Mouse (Mus musculus): ENCODE measurements around the gene Uncx. TPM values are rescaled to one million over a fixed set of nuclear protein-coding genes. Genes with fewer than 3 reads are reported as not detected.

Gene Uncx
- polyA plus RNA-seq, 1 experiment from 2014 or later, result 4.7 TPM

DNA sequence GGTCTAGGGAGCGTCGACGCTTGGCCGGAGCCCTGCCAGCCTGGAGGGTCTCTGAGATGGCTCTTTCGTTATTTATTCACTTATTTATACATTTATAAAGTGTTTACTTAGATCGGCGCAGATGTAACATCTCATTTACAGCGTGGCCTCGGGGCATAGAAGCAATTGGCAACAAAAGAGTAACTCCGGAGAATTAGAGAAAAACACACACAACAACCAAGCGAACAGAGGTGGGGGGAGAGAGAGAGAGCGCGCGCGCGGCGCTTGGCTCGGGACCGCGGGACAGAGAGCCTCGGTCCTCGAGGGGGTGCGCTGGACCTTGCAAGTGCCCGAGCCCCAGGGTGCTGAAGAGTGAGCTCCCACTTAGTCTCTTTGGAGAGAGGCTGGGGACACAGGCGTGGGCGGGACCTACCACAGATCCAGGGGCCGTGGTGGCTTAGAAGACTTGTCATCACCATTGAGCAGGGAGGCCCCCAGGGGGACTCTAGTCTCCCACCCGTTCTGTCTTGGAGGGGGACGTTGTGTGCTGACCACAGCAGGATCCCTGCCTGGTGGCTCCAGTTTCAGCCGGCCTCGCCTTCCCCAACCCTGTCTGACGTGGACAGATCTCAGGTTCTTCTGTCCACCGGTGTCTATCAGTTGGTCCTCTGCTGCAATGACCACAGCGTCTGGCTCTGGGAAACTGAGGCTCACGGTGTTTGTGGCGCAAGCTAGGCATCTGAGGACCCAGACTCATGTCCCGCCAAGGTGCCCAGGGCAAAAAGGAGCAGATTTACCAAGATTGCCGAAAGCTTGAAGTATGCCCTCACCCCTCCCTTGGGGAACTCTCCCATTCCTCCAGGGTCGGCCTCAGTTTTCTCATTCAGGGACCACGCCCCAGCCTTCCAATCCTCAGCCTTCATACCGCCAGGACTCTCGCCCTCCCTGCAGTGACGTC is 14.5 kb downstream of the Uncx start:
- Histone ChIP-seq H3K27me3 (replicated peaks; ENCODE audit: low read depth, poor library complexity, severe bottlenecking) (peaks cover 99% of the 10 kb centered on the region), H3K27ac (replicated peaks) (no peak overlapping the region; the same call in 1 of the 2 replicates), H3K4me3 (peak overlapping the region; percentile 38), H3K36me3 (replicated peaks) (no peaks in the 10 kb centered on the region), H3K4me1 (peaks cover 55% of the 10 kb centered on the region), H3K9me3 (no peaks in the 10 kb centered on the region)
- WGBS, result under 1% methylated on average over 43 of the region's 43 CpGs
- DNase-seq (ENCODE audit: low spot score), result peak; percentile 42

DNA sequence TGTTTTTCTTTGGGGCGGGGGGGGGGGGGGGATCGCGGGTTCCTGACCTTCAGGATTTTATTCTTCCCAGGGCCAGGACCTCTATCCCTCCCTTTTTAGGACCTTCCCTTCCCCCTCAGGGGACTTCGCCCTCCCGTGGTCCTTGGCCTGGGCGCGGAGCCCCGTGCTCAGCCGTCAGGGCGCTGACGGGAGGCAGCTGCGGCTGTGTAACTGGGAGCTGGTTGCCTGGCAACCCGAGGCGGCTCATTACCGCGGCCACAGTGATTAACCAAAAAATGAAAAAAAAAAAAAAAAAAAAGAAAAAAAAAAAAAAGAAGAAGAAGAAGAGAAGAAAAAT is 15.1 kb downstream of the Uncx start:
- Histone ChIP-seq H3K4me1 (peaks cover 55% of the 10 kb centered on the region), H3K27ac (replicated peaks) (no peak overlapping the region), H3K4me3 (peak overlapping the region; percentile 38), H3K36me3 (replicated peaks) (no peaks in the 10 kb centered on the region), H3K9me3 (no peaks in the 10 kb centered on the region), H3K27me3 (replicated peaks; ENCODE audit: low read depth, poor library complexity, severe bottlenecking) (peaks cover 99% of the 10 kb centered on the region)
- 1% methylated on average over 16 of the region's 16 CpGs for WGBS
- peak; percentile 76 for DNase-seq (ENCODE audit: low spot score)

DNA sequence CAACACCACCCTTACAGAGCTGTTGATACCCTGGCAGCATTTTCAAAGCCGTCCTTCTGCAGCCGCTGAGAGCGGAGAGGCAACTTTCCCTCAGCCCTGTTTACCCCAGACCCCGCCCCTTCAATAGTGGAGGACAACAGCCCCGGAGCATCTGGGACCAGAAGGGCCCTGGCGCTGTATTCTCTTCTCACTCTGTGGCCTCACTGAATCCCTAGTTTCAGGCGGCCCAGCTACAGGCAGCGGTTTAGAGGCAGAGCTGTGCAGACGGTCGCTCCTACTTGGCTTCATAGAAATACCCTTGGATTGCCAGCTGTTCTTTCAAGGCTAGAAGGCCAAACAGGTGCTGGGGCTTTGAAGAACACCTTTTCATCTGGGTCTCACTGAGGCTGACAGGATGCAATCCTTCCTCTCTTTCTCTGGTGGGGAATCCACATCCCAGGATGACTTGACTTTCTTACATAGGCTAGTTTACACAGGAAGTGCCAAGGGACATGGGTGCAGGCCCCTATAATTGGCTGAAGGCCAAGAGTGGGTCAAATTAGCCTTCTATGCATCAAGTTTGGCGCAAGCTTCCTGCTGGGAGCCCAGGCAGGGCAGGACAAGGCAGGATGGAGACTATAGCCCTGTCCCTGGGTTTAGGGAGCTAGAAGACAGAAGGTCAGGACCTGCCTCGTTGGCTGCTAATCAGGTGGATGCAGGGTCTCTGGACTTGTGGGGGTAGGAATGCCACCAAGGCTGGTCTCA is 15.8 kb downstream of the Uncx start:
- Histone ChIP-seq H3K4me1 (peaks cover 51% of the 10 kb centered on the region), H3K27ac (replicated peaks) (no peak overlapping the region), H3K4me3 (no peak overlapping the region), H3K36me3 (replicated peaks) (no peaks in the 10 kb centered on the region), H3K27me3 (replicated peaks; ENCODE audit: low read depth, poor library complexity, severe bottlenecking) (peaks cover 99% of the 10 kb centered on the region), H3K9me3 (no peaks in the 10 kb centered on the region)
- 2% methylated on average over 12 of the region's 12 CpGs for WGBS
- DNase-seq (ENCODE audit: low spot score), result peak; percentile 56

DNA sequence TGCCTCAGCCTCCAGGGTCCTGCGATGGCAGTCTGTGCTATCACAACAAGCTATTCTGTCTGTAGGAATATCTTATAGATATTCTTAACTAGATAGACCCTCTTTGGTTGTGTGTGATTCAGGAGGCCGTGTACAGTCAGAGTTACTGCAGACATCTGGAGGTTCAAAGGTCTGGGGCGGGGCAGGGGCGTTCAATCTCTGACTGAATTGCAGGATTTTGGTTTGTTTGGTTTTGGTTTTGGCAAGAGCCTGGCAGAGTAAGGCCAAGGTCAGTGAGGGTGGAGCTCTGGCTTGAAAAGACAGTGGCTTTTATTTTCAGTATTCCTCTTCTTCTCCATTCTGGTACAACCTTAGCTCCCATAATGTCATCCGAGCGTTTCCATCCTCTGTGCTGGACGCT is 16.5 kb downstream of the Uncx start:
- 38% methylated on average over 7 of the region's 7 CpGs for WGBS
- no peak for DNase-seq (ENCODE audit: low spot score)
- Histone ChIP-seq H3K27ac (replicated peaks) (no peak overlapping the region), H3K4me1 (peaks cover 47% of the 10 kb centered on the region), H3K27me3 (replicated peaks; ENCODE audit: low read depth, poor library complexity, severe bottlenecking) (peaks cover 99% of the 10 kb centered on the region), H3K36me3 (replicated peaks) (no peaks in the 10 kb centered on the region), H3K9me3 (no peaks in the 10 kb centered on the region), H3K4me3 (no peak overlapping the region)

DNA sequence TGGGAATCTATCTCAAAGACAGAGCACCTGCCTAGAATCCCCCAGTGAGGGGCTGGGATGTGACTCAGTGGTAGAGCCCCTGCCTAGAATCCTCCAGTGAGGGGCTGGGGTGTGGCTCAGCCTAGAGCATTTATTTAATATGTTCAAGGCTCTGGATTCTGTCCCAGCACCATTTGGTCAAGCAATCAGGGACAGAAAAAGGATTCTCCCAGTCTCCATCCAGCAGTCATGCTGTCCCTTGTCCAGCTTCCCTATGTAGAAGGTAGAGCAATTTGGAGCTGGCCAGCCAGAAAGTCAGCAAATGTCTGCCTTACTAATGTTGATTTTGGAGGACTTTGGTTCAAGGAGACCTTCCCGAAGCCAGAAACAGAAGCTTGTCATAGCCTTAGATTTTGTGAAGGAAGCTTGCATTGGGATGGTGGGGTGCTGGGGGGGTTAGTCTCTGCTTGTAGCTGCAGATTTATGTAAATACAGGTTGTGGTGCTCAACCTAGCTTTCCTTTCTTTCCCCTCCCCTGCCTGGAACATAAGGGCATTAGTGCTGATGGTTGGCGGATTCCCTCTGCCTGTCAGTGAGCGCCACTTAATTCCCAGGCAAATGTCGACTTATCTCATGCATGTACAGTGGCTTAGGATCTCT is 18.2 kb downstream of the Uncx start:
- Histone ChIP-seq H3K4me3 (no peak overlapping the region), H3K27ac (replicated peaks) (no peak overlapping the region), H3K4me1 (peaks cover 35% of the 10 kb centered on the region), H3K36me3 (replicated peaks) (no peaks in the 10 kb centered on the region), H3K9me3 (no peaks in the 10 kb centered on the region), H3K27me3 (replicated peaks; ENCODE audit: low read depth, poor library complexity, severe bottlenecking) (peaks cover 99% of the 10 kb centered on the region)
- WGBS, result 71% methylated on average over 4 of the region's 4 CpGs
- DNase-seq (ENCODE audit: low spot score), result no peak

DNA sequence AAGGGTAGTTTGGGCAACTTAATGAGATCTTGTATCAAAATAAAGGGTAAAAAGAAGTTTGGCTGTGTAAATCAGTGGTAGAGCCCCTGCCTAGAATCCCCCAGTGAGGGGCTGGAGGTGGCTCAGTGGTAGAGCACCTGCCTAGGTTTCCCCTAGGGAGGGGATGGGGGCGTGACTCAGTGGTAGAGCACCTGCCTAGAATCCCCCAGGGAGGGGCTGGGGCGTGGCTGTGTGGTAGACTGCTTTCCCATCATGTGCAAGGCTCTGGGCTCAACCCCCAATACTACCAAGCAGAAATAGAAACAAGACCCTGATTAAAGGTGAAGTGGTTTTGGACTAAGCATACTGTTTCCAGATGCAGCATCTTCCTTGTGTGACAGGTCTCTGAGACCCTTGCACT is 21.4 kb downstream of the Uncx start:
- Histone ChIP-seq H3K27ac (replicated peaks) (no peak overlapping the region), H3K36me3 (replicated peaks) (no peaks in the 10 kb centered on the region), H3K4me3 (no peak overlapping the region), H3K9me3 (no peaks in the 10 kb centered on the region), H3K4me1 (peaks cover 17% of the 10 kb centered on the region), H3K27me3 (replicated peaks; ENCODE audit: low read depth, poor library complexity, severe bottlenecking) (peaks cover 100% of the 10 kb centered on the region)
- WGBS, result 49% methylated on average over 2 of the region's 2 CpGs
- DNase-seq (ENCODE audit: low spot score), result no peak

DNA sequence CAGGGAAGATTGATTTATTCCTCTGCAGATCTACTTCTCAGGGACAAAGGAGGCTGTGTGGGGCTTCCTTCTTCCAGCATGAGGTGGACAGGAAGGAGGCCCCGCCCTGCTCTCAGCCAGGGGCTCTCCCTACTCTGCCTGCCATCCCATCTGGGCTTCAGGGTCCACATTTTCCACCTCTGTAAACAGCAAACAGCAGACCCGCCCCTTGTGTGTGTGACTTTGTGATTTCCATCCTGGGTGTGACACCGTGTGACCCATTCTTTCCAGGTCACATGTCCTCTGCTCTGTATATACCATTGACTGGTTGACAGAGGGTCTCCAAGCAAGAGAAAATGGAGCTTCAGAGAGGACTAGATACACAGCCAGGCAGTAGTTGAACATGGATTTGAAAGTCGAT is 22.2 kb downstream of the Uncx start:
- Histone ChIP-seq H3K36me3 (replicated peaks) (no peaks in the 10 kb centered on the region), H3K27me3 (replicated peaks; ENCODE audit: low read depth, poor library complexity, severe bottlenecking) (peaks cover 99% of the 10 kb centered on the region), H3K4me3 (no peak overlapping the region), H3K4me1 (peaks cover 12% of the 10 kb centered on the region; the same call in 1 of the 2 replicates), H3K27ac (replicated peaks) (no peak overlapping the region), H3K9me3 (no peaks in the 10 kb centered on the region)
- no peak for DNase-seq (ENCODE audit: low spot score)
- WGBS, result 70% methylated on average over 4 of the region's 4 CpGs

DNA sequence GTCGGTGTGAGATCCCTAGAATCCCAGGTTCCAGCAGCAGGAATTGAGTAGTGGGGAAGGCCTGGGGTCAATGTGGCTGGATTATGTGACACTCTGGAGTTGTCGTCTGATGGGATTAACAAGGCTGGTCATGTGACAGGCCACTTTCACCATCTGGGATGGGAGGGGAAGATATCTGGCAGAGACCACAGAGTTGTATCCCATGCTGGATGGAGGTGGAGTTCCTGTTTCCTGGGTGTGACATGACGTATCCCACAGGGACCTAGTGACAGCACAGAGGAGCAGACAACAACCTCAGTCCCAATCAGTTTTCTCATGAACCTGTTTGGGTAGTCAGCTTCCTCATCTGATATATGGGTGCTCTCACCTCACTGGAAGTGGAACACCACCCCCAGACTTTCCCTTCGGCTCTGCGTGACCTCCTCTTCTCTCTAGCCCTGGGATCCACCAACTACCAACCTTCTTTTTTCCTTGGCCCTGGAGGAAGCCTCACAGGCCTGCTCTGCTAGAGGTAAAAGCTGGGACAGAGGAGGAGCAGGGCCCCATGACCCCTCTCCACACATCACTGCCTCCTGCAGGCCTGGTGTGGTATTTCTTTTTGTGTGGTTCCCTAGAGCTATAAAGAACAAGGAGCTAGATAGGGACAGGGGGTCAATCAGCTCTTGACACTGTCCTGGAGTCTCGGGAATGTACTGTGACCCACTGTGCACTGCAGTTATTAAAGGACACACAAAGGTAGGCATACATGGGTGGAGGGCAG is 23.5 kb downstream of the Uncx start:
- H3K9me3 ChIP-seq, result 0 out of 2 replicates have a peak, but pooled peaks cover 4% of the 10 kb centered on the region
- H3K27ac ChIP-seq (replicated peaks), result no peak overlapping the region
- no peaks in the 10 kb centered on the region for H3K36me3 ChIP-seq (replicated peaks)
- no peak for DNase-seq (ENCODE audit: low spot score)
- 71% methylated on average over 6 of the region's 6 CpGs for WGBS
- H3K27me3 ChIP-seq (replicated peaks; ENCODE audit: low read depth, poor library complexity, severe bottlenecking), result peaks cover 85% of the 10 kb centered on the region
- no peak overlapping the region for H3K4me3 ChIP-seq
- H3K4me1 ChIP-seq, result peaks cover 12% of the 10 kb centered on the region

DNA sequence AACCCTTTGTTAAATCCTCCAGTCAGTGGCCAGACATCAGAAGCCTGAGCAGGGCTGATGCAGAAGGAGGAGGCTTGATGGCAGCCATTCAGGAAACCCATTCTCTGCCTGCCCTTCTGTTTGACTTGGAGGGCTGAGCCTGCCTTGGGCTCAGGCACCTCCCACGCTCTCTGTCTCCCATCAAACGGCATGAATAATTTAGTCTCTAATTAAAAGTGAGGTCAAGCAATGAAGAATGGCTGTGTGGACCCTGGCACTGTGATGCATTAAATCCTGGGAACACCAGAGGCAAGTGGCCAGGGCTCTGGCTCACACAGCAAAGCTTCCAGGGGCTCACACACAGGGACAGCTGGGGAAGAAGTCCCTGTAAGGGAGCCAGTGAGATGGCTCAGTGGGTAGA is 24.8 kb downstream of the Uncx start:
- Histone ChIP-seq H3K27me3 (replicated peaks; ENCODE audit: low read depth, poor library complexity, severe bottlenecking) (peaks cover 72% of the 10 kb centered on the region), H3K4me3 (no peak overlapping the region), H3K9me3 (0 out of 2 replicates have a peak, but pooled peaks cover 4% of the 10 kb centered on the region), H3K4me1 (peaks cover 23% of the 10 kb centered on the region), H3K27ac (replicated peaks) (no peak overlapping the region), H3K36me3 (replicated peaks) (no peaks in the 10 kb centered on the region)
- no peak for DNase-seq (ENCODE audit: low spot score)
- 39% methylated on average over 2 of the region's 2 CpGs for WGBS

DNA sequence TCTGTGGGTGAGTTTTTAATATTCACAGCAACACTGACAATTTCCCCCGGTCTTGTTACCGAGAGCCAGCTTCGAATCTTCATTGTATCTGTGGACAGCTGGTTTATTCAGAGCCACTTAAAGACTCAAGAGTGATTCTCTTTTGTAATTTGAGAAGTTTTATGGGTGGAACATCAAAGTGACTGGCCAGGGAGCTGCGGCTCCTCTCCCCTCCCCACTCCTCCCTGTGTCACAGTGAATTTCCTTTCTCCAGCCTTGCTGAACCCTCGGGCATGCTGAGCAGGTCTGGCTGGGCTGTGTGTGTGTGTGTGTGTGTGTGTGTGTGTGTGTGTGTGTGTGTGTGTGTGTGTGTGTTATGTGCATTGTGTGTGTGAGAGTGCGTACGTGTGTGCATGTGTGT is 29.2 kb downstream of the Uncx start:
- 29% methylated on average over 7 of the region's 7 CpGs for WGBS
- Histone ChIP-seq H3K36me3 (replicated peaks) (no peaks in the 10 kb centered on the region), H3K9me3 (peaks cover 10% of the 10 kb centered on the region; the same call in 1 of the 2 replicates), H3K4me1 (peaks cover 19% of the 10 kb centered on the region), H3K27ac (replicated peaks) (no peak overlapping the region), H3K4me3 (no peak overlapping the region), H3K27me3 (replicated peaks; ENCODE audit: low read depth, poor library complexity, severe bottlenecking) (peaks cover 38% of the 10 kb centered on the region)
- DNase-seq (ENCODE audit: low spot score), result peak; percentile 72

DNA sequence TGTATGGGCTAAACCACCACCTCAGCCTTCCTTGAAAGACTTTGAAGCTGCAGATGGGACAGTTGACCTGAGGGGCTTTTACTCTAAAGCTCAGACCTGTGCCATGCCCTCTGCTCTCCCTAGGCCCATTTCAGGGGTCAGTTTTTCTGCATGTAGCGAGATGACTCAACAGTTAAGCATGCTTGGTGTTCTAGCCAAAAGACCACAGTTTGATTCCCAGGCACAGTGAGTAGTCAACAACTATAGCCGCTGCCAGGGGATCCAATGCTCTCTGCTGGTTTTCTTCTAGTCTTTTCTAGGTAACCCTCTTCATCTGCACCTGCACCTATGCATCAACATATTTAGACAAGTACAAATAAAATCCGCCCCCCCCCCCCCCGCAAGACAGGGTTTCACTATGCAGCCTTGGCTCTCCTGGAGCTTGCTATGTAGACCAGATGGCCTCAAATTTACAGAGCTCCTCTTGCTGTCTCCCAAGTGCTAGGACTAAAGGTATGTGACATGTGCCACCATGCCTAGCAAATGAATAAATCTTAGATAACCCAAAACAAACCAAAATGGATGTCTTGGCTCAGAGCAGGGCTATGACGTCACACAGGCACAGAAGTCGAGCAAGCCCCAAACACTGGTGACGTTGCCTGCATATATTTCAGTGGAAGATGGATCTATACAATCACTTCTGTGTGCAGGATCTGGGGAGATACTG is 30.5 kb downstream of the Uncx start:
- no peak for DNase-seq (ENCODE audit: low spot score)
- H3K27ac ChIP-seq (replicated peaks), result no peak overlapping the region
- peaks cover 33% of the 10 kb centered on the region for H3K27me3 ChIP-seq (replicated peaks; ENCODE audit: low read depth, poor library complexity, severe bottlenecking)
- 88% methylated on average over 7 of the region's 7 CpGs for WGBS
- H3K9me3 ChIP-seq, result peaks cover 10% of the 10 kb centered on the region; the same call in 1 of the 2 replicates
- H3K4me1 ChIP-seq, result peaks cover 10% of the 10 kb centered on the region
- no peaks in the 10 kb centered on the region for H3K36me3 ChIP-seq (replicated peaks)
- H3K4me3 ChIP-seq, result no peak overlapping the region

Measured in embryonic facial prominence, embryonic 10.5 days (tissue).